Comparison of ENCODE assay signal across 10 mouse cellular contexts in the genomic region with DNA sequence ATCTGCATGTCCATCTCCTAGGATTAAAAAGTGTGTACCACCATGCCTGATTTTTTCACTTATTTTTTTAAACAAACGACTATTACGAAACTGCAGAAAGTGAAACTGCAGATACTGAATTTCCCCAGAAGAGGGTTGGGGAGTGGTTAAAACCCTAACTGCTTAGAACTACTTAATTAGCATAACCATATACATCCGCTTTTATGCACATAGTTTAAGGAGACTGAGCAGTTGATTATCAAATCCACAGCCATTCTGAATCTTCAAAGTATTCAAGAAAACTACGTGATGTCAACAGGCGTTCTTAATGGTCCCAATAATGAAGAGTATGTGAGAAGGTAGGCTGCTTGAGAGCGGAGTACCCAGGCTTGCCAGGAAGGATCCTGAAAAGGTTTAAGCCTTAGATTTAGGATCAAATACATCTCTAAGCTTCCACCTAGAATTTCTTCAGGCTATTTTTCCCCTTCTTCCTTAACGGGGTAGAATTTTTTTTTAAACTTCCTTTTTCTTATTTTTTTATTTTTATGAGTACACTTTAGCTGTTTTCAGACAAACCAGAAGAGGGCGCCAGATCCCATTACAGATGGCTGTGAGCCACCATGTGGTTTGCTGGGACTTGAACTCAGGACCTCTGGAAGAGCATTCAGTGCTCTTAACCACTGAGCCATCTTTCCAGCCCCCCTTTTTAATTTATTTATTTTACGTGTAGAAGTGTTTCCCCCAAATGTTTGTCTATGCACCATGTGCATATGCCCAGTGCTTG. TPM values are rescaled to one million over a fixed set of nuclear protein-coding genes. Genes with fewer than 3 reads are reported as not detected.
A peak's percentile ranks its signal among the peaks of the same experiment; 100 is the strongest.
DNase-seq lines count a peak whose midpoint lies in the region; ATAC-seq and TF ChIP-seq lines count a peak whose summit lies in the region.
"Had no signal": no experiment of that assay in that cellular context is flagged by ENCODE, and none has a peak within 500 bp of the region (broad histone marks: within the 10 kb centered on the region; RNA-seq: fewer than 3 reads in every experiment).

No protein-coding gene starts in this region.

- POLR2A ChIA-PET in Patski (lab: Charles Lee), result no interaction called here

- no peak overlapping the region for H3K27ac ChIP-seq in hindbrain, embryonic 11.5 days (ENCODE audit: low read depth, low read length)
- H3K27ac ChIP-seq in hindbrain, embryonic 12.5 days, result no peak overlapping the region
- no peak overlapping the region for H3K27ac ChIP-seq in hindbrain, embryonic 13.5 days
- H3K27ac ChIP-seq: embryonic facial prominence, embryonic 13.5 days; limb, embryonic 13.5 days had no signal

- in situ Hi-C loops in Patski (cut with MboI; ENCODE audit: low pct_unique_long_range_greater_than_20kb), result loop anchor here (5.0 to 10.0 kb wide), 3 partner anchors 63 to 1658 kb away; a partner anchor contains a TSS

- H3K9ac ChIP-seq in hindbrain, embryonic 11.5 days (ENCODE audit: low read depth, low read length), result no peak overlapping the region
- H3K9ac ChIP-seq in hindbrain, embryonic 12.5 days, result no peak overlapping the region
- no peak overlapping the region for H3K9ac ChIP-seq in hindbrain, embryonic 13.5 days
- H3K9ac ChIP-seq: embryonic facial prominence, embryonic 13.5 days; limb, embryonic 13.5 days had no signal

- DNase-seq in hindbrain, embryonic 11.5 days (ENCODE audit: low spot score), result peak; percentile 46
- DNase-seq in B cell, adult 2 months, result peak; percentile 76 to 79
- DNase-seq in Patski (ENCODE audit: low read depth, low spot score), result no peak
- peak; percentile 24 for DNase-seq in forelimb bud, embryonic 11.5 days (ENCODE audit: low read depth, low spot score)
- DNase-seq in mesoderm, embryonic 11.5 days (ENCODE audit: low read depth, low spot score), result peak; percentile 17
- no peak for DNase-seq in Muller cell, postnatal 12 days (ENCODE audit: inconsistent ontology term)

- WGBS in hindbrain, embryonic 11.5 days, result 80% methylated on average over 9 of the region's 9 CpGs
- WGBS in hindbrain, embryonic 12.5 days, result 77% methylated on average over 9 of the region's 9 CpGs
- 83% methylated on average over 9 of the region's 9 CpGs for WGBS in hindbrain, embryonic 13.5 days

- no peaks in the 10 kb centered on the region for H3K36me3 ChIP-seq in hindbrain, embryonic 11.5 days (ENCODE audit: control insufficient read depth, insufficient read depth, low read length)
- H3K36me3 ChIP-seq in hindbrain, embryonic 12.5 days, result peaks cover 14% of the 10 kb centered on the region
- peaks cover 24% of the 10 kb centered on the region for H3K36me3 ChIP-seq in hindbrain, embryonic 13.5 days

- CTCF ChIA-PET in Patski (lab: Charles Lee), result interaction anchor here (1.3 to 2.1 kb wide), 7 partner anchors 11 to 63 kb away, joined by 3 to 7 read pairs (median 4); no protein-coding TSS in a partner anchor

- no peak overlapping the region for H3K4me3 ChIP-seq in hindbrain, embryonic 11.5 days (ENCODE audit: low read depth, low read length)
- H3K4me3 ChIP-seq in hindbrain, embryonic 12.5 days, result no peak overlapping the region
- H3K4me3 ChIP-seq in hindbrain, embryonic 13.5 days, result no peak overlapping the region
- H3K4me3 ChIP-seq: embryonic facial prominence, embryonic 13.5 days; limb, embryonic 13.5 days had no signal

- ATAC-seq in hindbrain, embryonic 11.5 days (ENCODE audit: low FRiP score), result no peak
- no peak for ATAC-seq in hindbrain, embryonic 12.5 days (ENCODE audit: low FRiP score)
- ATAC-seq in Patski, result no peak
- no peak for ATAC-seq in hindbrain, embryonic 13.5 days (ENCODE audit: low FRiP score)

- peaks cover 4% of the 10 kb centered on the region; the same call in 1 of the 2 replicates for H3K4me1 ChIP-seq in hindbrain, embryonic 11.5 days (replicated peaks; ENCODE audit: control insufficient read depth, insufficient read depth, low read length)
- peaks cover 12% of the 10 kb centered on the region for H3K4me1 ChIP-seq in hindbrain, embryonic 12.5 days
- peaks cover 21% of the 10 kb centered on the region for H3K4me1 ChIP-seq in hindbrain, embryonic 13.5 days (replicated peaks)

- H3K9me3 ChIP-seq in hindbrain, embryonic 11.5 days (ENCODE audit: control insufficient read depth, low read length), result no peaks in the 10 kb centered on the region
- no peaks in the 10 kb centered on the region for H3K9me3 ChIP-seq in hindbrain, embryonic 12.5 days (replicated peaks)
- H3K9me3 ChIP-seq in hindbrain, embryonic 13.5 days, result no peaks in the 10 kb centered on the region
- H3K9me3 ChIP-seq: embryonic facial prominence, embryonic 13.5 days; limb, embryonic 13.5 days had no signal

- peak; percentile 85 for TF ChIP-seq CTCF in Patski (IDR thresholded peaks at IDR 0.05)

- H3K4me2 ChIP-seq in hindbrain, embryonic 11.5 days (replicated peaks; ENCODE audit: low read depth, low read length), result no peak overlapping the region
- H3K4me2 ChIP-seq in hindbrain, embryonic 12.5 days (replicated peaks), result no peak overlapping the region
- H3K4me2 ChIP-seq in hindbrain, embryonic 13.5 days, result no peak overlapping the region
- H3K4me2 ChIP-seq: embryonic facial prominence, embryonic 13.5 days; limb, embryonic 13.5 days had no signal

- H3K27me3 ChIP-seq in hindbrain, embryonic 11.5 days (ENCODE audit: control insufficient read depth, insufficient read depth, low read length), result no peaks in the 10 kb centered on the region
- no peaks in the 10 kb centered on the region for H3K27me3 ChIP-seq in hindbrain, embryonic 12.5 days
- H3K27me3 ChIP-seq in Patski, result no peaks in the 10 kb centered on the region
- H3K27me3 ChIP-seq in hindbrain, embryonic 13.5 days, result no peaks in the 10 kb centered on the region
- H3K27me3 ChIP-seq: embryonic facial prominence, embryonic 13.5 days; limb, embryonic 13.5 days had no signal

RNA-seq across cellular contexts. Expression of a gene that starts 2.8 kb away (rescaled TPM):
- 32.1 and 32.6 TPM in 2 replicates for polyA plus RNA-seq in hindbrain, embryonic 11.5 days (2014; fragmentation: Nextera tagmentation; extraction: Ambion mirVana)
- polyA plus RNA-seq in hindbrain, embryonic 12.5 days (2016; fragmentation: Nextera tagmentation; extraction: Ambion mirVana), result 53.4 TPM in 2 replicates
- polyA plus RNA-seq in Patski (2021), result 97.8 TPM
- polyA plus RNA-seq in hindbrain, embryonic 13.5 days (2015; fragmentation: Nextera tagmentation; extraction: Ambion mirVana), result 70.1 and 70.2 TPM in 2 replicates

RNA-seq across cellular contexts. Expression of a gene that starts 3.9 kb away (rescaled TPM):
- 40.6 and 41.5 TPM in 2 replicates for polyA plus RNA-seq in hindbrain, embryonic 11.5 days (2014; fragmentation: Nextera tagmentation; extraction: Ambion mirVana)
- 38.7 and 39.1 TPM in 2 replicates for polyA plus RNA-seq in hindbrain, embryonic 12.5 days (2016; fragmentation: Nextera tagmentation; extraction: Ambion mirVana)
- polyA plus RNA-seq in Patski (2021), result 22.1 TPM
- polyA plus RNA-seq in hindbrain, embryonic 13.5 days (2015; fragmentation: Nextera tagmentation; extraction: Ambion mirVana), result 23.3 and 24.7 TPM in 2 replicates

Comparison
In these comparisons a context has a peak if more than half of its experiments do, and no peak if none do; other contexts are left out.
1. DNase-seq: peak in hindbrain, embryonic 11.5 days (single experiment), B cell, adult 2 months (2 of 2), forelimb bud, embryonic 11.5 days (single experiment) and mesoderm, embryonic 11.5 days (single experiment); none in Patski (single experiment) and Muller cell, postnatal 12 days (single experiment).